Mouse (Mus musculus): Measurements from ENCODE around the gene Tas2r110.

DNA sequence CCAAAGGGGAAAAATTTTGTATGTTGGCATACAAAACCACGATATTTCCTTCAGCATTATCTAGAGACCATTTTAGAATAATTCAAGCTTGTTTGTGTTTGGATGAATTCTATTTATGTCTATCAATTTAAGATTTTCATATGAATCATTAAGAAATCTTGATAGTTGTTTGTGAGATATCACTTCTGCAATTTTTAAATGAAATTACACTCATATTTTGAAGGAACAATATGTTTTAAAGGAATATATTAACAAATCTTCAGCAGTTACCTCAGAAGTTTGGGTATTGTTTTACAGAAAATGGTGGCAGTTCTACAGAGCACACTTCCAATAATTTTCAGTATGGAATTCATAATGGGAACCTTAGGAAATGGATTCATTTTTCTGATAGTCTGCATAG is 24.9 kb downstream of the Tas2r110 start, which contains the start of gene Tas2r113:
- TF ChIP-seq CTCF (IDR thresholded peaks at IDR 0.05; ENCODE audit: low read depth) (no peak), EP300 (IDR thresholded peaks at IDR 0.05; ENCODE audit: low read depth) (no peak)

Data from liver, embryonic 14.5 days (tissue).